Mouse (Mus musculus) CH12F3 (cell line): ENCODE results near the gene Dera.

Experiments
- in situ Hi-C: fragments of 300-500 bp; cut with MboI; formaldehyde crosslinking; loops from 2 replicates; pipeline ENCODE4 v1.14.3; 2020; ENCODE audit warnings: low sequenced_read_pairs

The Dera gene

DNA sequence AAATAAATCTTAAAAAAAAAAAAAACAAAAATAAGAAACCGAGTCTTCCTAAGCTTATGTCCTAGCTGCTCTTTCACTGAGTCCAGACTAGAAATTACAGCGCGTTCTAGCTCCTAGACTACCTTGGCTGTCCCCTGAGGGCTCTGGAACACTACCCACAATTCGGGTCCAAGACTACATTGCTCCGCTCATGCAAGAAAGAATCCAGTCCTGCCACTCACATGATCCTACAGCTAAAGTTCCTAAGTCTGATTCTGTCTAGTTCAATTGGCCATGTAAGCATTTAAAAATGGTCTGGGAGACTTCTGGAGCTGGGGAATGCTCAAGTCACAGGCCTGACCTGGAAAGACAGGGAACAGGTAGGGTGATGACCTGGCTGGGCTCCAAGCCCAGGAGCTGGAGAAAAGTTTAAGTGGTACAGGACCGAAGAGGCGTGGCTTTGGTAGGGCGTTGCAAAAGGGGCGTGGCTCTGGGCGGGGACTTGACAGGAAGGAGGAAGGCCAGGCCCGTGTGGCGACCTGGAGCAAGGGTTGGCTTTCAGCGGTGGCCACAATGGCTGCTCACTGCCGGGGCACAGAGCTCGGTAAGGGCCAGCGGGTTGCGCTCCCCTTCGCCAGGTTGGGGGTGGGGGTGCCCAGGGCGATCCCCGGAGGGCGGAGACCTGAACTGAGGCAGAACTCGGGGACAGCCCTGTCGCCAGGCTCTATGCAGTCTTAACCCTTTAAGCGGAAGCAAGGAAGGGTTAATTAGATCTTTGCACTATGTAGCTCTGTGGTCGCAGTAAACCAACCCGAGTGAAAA lies at the start of gene Dera:
Gene Dera, plus strand, starts transcription at position 491 of the 801 bp plus-strand sequence.
- in situ Hi-C loops: no loop called here

- in situ Hi-C loops: loop anchor here (25.0 kb wide), 1 partner anchor 494 kb away; no protein-coding TSS in a partner anchor
These were observed 48.1 kb upstream of the Dera start for GRCm38 (mm10) chr6:137706209-137706608.

DNA sequence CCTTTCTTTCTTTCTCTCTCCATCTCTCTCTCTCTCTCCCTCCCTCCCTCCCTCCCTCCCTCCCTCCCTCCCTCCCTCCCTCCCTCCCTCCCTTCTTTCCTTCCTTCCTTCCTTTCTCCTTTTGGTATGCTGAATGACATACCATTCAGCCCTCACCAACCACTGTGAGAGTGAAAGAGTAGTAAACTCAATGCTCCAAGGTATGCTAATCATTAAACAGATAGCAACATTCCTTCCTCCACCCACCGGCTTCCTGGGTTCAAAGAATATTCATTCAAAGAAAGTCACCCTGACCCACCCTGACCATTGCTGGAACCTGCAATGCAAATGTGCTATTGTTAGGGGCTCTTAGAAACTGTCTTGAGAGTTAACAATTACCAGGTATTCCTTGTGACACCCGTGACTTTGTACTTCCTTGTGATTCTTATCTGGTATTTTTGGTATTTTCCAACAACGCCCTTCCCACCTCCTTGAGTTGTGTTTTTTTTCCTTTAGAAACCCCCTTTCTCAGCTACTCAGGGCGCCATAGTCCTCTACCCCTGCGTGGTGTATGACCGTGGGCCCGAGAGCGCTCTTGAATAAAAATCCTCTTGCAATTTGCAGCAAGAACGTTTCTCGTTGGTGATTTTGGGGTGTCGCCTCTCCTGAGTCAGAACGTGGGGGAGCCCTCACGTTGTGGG lies 45.5 kb upstream of the Dera start:
- in situ Hi-C loops: loop anchor here (25.0 kb wide), 1 partner anchor 497 kb away; no protein-coding TSS in a partner anchor

DNA sequence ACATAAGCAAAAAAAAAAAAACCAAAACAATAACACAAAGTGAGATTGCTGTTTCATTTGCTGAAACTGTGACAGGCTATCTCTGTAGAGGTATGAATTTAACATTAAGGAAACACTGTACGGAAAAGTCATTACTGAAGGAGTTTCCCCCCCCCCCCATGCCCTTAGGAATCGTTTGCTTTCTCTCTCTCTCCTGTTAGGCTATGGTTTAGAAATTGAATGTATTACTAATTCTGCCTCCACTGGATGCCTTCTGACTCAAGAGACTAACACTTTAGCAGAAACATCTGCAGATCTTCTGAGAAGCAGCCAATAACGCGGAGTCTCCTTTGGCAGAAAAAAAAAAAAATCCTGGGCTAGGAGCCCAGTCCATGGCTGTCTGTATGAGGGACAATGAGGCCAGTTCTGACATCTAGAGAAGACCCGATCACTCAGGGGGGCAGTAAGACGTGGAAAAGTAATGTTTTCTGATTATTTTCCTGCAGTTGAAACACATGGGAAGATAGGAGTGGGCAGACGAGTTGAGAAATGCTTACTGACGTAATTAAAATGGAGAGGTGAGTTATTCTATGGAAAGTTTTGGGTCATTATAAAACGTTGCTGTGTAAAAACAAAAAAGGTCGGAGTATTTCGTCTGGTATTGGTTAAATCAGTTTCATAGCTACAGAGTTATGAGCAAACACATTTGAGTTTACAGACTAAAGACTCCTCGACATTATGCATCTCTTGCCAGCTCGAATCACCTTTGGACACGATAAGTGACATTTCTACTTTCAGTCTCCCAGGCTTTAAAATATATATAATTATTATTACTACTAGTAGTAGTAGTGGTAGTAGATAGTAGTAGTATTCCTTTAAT lies 43.9 kb upstream of the Dera start:
- in situ Hi-C loops: loop anchor here (25.0 kb wide), 1 partner anchor 498 kb away; no protein-coding TSS in a partner anchor

GRCm38 (mm10) chr6:137712654-137713309 lies 41.6 kb upstream of the Dera start:
- in situ Hi-C loops: loop anchor here (25.0 kb wide), 1 partner anchor 500 kb away; no protein-coding TSS in a partner anchor

- in situ Hi-C loops: loop anchor here (25.0 kb wide), 1 partner anchor 501 kb away; no protein-coding TSS in a partner anchor
These were observed 41.1 kb upstream of the Dera start for GRCm38 (mm10) chr6:137713310-137713664.

DNA sequence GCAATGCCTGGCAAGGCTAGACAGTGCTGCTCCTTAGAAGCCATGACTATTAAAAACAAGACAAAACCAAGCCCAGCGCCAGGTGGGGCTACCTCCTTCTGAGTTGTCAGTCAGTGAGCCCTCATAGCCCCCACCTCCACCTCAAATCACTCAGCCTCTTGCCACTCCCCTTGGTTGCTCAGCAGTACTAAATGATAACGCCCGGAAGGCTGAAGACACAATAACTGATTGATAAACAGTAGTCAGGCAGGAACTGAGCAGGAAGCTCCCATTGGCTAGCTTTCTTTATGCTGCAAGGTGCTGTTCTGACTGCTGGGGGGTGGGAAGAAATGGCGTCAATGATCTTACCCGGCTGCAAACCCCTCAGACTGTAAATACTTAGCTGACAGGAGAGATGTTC lies 37.5 kb upstream of the Dera start:
- in situ Hi-C loops: loop anchor here (25.0 kb wide), 1 partner anchor 505 kb away; no protein-coding TSS in a partner anchor

DNA sequence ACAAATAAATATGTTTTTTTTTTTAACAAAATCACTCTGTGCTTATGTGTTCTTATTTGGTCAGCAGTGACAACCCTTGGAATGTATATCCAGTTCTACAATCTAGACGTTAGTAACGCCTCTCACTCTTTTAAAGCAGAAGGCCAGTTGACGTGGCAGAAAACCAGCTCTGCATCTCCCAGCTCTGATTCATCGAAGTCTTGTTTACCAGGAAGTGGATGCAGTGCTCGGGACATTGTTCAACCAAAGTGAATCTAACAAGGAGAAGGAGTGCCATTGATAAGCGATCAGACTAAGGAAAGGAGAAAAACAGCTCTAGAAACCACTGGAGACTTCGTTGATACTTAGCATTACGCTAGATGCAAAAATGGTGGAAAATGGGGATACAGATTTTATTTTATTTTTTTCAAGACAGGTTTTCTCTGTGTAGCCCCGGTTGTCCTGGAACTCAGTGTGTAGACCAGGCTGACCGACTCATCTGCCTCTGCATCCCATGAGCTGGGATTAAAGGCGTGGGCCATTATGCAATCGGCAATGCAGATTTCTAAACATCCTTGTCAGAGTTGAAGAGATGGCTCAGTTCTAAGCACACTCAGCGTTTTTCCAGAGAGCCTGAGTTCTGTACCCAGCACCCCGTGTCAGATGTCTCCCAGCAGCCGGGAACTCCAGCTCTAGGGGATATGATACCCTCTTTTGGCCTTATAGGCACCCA lies 32.0 kb upstream of the Dera start:
- in situ Hi-C loops: loop anchor here (25.0 kb wide), 1 partner anchor 510 kb away; no protein-coding TSS in a partner anchor

DNA sequence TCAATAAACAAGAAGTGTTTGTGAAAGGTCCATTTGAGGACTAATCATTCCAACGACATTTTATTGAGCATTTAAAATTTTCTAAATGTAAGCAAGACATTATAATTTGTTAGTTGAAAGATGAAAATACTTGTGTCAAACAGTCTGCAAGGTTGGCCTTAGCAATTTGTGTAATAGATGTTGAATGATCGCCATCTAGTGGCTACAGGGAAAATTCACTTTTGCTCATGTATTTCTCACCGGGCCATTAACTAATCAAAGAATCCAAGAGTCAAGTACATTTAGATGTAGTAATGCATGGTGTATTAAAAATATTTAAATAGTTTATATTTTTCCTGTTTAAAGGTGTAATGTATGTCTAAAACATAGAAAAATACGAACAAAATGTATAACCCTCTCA lies 30.4 kb upstream of the Dera start:
- in situ Hi-C loops: loop anchor here (25.0 kb wide), 1 partner anchor 512 kb away; no protein-coding TSS in a partner anchor

- in situ Hi-C loops: no loop called here
These were observed 19.9 kb upstream of the Dera start for GRCm38 (mm10) chr6:137734460-137734845.

GRCm38 (mm10) chr6:137734846-137735609 lies 19.3 kb upstream of the Dera start, which contains the start of gene Strap:
Strap (plus strand) TSS chr6:137735078.
- in situ Hi-C loops: no loop called here

DNA sequence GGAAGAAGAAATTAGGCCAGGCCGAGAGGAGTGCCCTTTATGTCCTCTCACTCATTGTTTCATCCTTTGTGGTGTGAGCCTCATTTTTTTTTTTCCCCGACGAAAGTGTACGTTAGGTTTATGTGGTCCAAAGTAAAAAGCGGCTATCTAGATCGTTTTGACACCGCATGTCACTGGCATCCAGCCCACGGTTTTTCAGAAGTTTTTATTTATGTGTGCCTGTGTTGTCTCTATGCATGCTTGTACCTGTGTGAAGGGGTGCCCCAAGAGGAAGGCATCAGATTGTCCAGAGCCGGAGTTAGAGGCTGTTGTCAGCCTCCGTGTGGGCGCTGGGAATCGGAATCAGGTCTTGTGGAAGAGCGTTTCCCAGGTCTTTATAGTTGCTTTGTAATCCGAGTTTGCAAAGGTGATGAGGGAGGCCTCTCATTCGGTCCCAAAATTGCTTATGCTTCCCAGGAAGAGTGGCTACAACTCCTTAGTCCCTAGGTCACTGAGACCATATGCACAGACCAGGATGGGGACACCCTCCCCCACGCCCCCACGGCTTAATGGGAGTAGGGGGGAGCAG lies 18.6 kb upstream of the Dera start:
- in situ Hi-C loops: no loop called here

- in situ Hi-C loops: no loop called here
These were observed 13.4 kb upstream of the Dera start for GRCm38 (mm10) chr6:137740972-137741371.

GRCm38 (mm10) chr6:137744700-137745099 lies 9.6 kb upstream of the Dera start:
- in situ Hi-C loops: no loop called here

DNA sequence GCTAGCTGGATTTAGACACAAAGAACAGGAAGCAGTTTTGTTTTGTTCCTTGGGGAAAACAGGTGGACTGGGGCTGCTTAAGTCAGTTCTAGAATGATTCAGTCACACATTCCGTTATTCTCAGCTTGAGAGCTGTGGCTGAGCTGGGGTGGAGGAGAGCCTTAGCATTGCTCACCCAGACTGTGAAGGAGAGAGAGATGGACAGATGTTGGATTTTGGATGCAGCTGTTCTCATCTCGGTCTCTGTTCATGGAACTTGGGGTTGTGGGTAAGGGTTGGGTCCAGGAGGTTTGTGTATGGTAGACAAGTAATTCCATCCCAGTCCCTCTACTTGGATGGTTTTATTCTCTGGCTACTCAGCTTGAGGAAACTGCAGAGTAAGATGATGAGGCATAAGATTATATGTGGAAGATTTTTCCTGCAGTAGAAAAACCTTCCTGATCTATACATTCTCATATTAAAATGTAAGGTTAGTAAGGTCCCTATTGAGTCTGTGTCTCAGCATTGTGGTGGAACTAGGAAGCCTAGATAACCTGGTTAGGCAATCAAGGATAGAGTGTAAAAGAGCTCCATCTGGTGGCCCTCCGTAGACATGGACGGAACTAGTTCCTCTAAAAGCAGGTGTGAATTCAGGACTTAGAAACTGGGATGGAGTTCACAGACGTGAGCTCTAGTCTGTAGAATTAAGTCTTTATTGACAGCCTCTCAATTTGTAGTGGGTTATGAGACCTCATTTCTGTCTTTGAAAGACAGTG lies 7.0 kb upstream of the Dera start:
- in situ Hi-C loops: no loop called here

DNA sequence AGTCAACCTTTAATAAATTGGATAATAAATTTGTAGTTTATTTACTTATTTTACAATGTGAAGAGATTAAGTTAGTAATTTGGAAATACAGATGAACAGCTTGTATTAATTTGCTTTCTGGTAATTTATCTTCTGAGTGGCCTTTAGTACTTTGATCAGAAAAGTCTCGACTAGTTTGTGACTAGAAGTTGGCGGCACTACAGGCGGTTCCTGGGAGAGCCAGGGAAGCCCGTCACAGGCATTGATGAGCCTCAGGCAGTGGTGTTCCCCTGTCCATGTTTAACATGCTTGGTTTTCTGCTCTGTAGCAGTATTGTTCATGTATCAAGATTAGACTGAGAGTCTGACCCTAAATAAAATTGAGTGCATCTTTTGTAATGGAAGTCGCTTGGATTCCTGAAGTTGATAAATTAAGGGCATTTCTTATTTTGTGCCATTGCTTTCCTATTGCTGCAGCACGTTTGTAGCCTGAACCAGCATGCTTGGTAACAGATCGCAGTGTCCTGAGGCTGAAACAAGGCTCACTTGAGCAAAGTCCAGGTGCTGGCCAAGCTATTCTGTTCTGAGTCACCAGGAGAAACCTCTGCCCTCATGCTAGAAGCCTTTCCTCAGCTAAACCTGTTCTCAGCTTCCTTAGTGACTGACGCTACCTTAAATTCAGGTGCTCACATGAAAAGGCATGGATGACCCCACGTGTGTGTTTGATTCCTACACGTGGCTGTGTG lies 2.6 kb upstream of the Dera start:
- in situ Hi-C loops: no loop called here

GRCm38 (mm10) chr6:137752275-137752655 lies 2.1 kb upstream of the Dera start:
- in situ Hi-C loops: no loop called here
